Mouse (Mus musculus): Measurements from ENCODE around the gene Pate2.
"Not testable (repeated sequence)": the region's sequence is repeated elsewhere in the genome, so short reads cannot be mapped to it uniquely, and the experiment has no call there.

Gene Pate2

DNA sequence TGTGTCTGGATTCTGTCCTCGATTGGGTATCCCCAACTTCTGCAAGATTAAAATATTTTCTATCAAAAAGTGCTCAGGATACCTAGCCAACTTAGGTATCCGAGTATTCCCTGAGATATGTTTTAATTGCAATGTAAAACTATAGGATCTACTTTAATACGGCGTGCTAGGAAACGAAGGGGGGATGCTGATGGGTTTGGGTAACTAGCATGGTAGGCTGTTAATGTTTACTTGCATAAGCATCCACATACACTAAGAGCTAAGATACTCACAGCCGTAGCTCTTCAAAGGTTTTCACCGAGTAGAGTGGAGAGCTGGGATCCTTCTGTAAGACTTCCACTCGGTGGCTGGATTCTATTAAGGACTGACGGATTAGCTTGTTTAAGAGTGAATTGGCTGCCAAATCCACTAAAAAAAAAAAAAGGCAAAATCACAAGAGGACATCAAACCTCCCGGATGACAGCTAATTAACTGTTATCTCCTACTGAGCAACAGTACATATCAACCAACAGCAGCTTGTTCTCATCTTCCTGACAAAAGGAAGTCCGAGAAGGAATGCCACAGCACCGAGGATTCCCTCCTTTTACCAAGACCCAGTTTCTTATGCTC is 13.5 kb upstream of the Pate2 start:
- no peak for DNase-seq (ENCODE audit: extremely low read depth, low read depth)

DNA sequence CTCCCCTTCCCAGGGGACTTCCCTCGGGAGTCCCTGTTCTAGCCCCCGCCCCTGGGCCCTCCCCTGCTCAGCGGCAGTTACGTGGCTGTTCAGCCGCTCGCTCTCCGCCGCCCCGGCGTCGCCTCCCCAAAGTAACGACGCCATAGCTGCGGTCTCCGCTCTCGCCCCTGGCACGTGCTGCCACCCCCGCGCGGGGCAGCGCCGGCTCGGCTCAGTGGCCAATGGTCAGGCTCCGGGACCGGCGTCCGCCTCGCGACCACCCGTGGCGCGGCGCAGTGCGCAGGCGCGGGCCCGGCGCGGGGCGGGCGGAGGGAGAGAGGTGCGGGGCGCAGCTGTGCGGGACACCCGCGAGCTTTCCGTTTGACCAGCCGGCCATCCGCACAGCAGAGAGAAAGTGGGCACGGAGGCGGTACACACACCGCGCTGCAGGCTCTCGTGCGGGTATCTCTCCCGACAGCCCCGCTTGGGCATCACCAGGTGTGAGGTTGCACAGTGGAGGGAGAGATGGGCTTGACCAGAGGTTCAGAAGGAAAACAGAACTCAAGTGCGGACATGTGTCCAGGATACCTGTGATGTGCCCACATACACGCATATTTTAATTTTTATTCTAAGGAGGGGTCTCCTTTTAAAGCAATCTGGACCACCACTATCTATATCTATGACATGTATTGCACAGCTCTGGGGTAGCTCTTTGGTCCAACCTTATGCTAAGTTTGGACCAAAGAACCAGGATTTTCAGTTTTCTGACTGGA is 11.7 kb upstream of the Pate2 start, which contains the start of the genes Ddx25 and Pus3:
TSS of gene Ddx25 (minus strand) at position 272 of the 752 bp plus-strand sequence.
TSS of gene Pus3 (plus strand) at position 339 of the 752 bp plus-strand sequence.
- no peak for DNase-seq (ENCODE audit: extremely low read depth, low read depth)

DNA sequence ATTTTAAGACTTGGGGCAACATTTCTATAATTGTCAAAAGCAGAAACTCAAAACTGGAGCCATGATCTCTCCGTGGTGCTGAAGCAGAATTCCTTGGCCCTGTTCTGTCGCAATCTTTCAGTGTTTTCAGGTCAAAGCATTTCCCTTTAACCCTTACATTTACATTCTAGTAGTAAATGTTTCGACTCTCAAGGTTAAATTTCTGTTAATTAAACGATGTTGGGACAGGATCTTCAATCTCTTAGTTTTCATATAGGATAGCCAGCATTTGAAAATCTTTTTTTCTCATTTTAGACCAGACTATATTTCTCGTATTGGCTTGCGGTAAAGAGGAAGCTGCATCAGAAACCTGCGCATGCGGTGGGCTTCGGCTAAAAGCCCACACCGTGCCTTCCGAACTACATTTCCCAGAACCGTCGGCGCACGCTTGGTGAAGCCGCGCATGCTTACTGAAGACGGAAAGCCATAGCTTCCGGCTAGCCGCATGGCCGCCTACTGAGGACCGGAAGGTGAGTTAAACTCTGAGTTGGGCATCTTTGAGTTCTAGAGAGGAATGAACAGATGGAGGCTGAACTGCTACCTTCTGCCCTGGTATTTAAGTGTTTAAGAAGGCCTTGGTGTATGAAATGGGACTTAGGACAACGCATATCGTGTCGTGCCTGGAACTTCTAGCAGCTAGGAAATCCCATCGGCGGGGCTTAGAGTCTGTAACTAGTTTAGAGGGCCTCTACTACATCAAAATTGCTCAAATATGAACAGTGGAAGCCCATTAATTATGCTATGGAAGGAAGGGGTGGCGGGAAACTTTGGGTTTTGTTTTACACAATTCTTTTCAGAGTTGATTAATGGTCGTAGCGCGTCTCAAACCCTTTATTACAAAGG is 10.8 kb upstream of the Pate2 start:
- DNase-seq (ENCODE audit: extremely low read depth, low read depth): peak; percentile 91

DNA sequence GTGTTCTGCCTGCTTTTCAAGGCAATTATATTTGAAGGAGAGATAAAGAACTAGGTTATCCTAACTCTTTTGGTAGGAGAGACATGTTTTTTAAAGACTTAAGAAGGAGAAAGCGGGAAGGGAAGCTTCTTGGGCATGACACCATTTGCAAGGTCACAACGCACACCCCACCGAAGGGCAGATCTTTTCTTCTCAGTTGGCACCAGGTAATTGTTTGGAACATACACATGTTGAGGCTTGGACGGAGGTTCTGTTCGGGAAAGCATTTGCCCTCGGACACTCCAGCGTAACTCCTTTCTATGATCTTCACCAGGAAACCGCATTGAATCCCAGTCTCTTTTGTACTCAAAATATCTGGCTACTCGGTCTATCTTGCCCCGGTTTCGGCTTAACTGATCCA is 9.0 kb upstream of the Pate2 start:
- DNase-seq (ENCODE audit: extremely low read depth, low read depth): no peak

DNA sequence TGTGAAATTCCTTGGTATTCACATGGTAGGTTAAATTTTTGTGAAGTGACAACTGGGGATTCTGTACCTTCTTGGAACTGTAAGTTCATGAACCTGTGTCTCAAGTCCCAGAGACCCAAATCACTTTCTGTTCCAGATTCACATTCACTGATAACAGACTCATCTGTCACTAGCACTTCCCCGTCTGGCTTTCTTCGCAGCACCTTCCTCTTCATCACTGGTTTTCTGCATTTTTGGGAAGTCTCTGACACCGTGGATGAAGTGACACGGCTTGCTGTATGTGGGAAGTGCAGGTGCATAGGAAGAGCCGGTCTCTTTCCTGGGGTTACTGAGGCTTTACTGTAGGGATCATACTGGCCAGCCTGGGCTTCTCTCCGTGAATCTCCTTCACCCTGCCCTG is 8.5 kb upstream of the Pate2 start:
- no peak for DNase-seq (ENCODE audit: extremely low read depth, low read depth)

DNA sequence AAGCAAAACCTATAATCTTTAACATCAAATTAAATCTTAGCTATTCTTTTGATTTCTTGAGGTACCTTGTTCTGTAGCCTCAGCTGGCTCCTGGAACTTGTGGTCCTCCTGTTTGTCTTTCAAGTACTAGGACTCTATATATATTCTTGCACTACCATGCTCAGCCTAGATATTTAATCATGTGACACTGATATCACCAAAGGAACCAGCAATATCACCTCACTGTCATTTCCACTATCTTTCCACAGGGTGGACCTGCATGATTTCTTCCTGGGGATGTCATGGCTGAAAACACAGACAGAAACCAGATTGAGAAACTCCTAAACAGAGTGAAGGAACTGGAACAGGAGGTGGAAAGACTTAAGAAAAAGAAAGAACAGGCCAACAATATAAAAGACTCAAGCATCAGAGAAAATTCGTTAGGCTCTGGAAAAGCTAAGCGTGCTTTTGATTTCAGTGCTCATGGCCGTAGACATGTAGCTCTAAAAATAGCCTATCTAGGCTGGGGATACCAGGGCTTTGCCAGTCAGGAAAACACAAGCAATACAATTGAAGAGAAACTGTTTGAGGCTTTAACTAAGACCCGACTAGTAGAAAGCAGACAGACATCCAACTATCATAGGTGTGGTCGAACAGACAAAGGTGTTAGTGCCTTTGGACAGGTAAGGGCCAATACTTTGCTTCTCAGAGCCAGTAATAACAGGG is 5.4 kb upstream of the Pate2 start:
- DNase-seq (ENCODE audit: extremely low read depth, low read depth): no peak

DNA sequence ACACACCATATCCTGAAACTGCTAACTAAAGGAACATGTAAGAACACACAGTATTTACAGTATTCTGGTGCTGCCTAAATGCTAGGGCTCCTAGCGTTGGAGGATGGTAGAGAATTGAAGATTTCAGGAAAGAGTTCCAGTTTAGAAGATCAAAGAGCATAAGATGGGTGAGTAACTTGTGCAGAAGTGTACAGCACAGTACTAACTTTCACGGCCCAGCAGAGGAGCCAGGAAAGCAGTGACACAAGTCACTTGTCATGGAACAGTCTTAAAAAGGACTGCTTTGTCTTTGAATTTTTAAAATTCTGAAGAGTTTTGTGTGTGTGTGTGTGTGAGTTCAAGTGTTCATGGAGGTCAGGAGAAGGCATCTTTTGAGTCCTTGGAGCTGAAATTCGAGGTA is 2.1 kb upstream of the Pate2 start:
- no peak for DNase-seq (ENCODE audit: extremely low read depth, low read depth)

DNA sequence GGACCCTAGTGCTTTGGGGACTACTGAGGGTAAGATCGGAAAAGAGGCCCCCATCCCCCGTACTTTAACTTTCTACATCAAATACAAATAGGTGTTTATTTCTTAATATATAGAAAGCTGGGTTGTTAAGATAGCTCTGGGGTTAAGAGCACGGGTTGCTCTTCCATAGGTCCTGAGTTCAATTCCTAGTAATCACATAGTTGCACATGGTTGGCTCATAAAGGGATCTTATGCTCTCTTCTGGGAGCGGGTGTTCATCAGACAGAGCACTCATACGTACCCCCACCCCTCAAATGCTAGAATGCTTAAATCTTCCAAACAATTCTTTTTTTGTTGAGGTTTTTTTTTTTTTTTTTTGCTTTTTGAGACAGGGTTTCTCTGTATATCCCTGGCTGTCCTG is 579 bp downstream of the Pate2 start:
- DNase-seq (ENCODE audit: extremely low read depth, low read depth): peak; percentile 33

DNA sequence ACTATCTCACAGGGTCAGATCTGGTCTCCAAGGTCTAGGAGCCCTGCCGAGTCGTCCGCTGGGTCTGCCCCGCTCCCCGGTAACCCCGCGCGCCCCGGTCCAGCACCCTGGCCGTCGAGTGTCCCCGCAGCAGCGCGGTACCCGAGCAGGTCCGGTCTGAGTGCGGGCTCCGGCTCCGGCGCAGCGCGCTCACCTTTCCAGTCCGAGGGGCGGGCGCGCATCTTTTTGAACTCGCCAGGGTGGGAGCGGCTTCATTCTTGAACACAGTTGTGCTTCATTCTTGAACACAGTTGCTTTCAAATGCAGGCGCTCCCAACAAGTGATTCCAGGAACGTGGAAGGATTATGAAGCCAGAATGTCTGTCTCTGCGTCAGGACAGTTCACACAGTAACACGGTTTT is 4.3 kb downstream of the Pate2 start:
- DNase-seq (ENCODE audit: extremely low read depth, low read depth): no peak

DNA sequence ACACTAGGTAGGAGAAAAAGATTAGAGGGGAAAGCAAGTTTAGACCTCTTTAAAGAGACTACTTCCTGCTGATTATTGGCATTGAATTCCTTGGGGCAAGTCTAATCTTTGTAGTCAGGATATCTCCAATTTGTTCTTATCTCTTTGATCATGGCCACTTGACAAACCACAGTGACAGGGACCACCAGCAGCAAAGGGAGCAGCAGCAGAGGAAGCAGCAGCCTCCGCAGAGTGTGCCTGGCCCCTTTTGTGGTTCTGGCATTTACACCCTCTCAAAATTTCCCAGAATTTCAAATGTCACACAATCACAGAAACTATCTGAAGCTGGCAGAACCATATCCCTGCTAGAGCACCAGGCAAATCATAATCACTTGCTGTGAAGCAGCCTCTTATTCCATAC is 17.6 kb downstream of the Pate2 start:
- no peak for DNase-seq (ENCODE audit: extremely low read depth, low read depth)

DNA sequence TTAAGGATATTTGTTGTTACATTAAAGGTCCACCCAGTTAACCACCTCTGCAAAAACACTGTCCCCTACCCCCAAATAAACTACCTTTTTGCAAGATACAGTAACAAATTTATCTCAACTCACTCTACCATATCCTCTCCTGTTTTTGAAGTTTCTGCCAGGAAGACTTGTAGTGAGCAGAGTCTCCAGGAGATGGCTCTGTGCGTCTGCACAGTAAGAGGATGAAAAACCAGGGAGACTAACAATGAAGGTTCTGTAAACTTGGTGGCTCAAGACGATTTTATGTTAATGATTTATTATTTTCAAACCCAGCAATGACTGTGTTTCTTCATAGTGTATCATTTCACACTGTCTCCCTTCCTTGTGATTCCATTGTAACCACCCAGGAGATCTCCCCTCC is 22.8 kb downstream of the Pate2 start:
- DNase-seq (ENCODE audit: extremely low read depth, low read depth): peak; percentile 6

DNA sequence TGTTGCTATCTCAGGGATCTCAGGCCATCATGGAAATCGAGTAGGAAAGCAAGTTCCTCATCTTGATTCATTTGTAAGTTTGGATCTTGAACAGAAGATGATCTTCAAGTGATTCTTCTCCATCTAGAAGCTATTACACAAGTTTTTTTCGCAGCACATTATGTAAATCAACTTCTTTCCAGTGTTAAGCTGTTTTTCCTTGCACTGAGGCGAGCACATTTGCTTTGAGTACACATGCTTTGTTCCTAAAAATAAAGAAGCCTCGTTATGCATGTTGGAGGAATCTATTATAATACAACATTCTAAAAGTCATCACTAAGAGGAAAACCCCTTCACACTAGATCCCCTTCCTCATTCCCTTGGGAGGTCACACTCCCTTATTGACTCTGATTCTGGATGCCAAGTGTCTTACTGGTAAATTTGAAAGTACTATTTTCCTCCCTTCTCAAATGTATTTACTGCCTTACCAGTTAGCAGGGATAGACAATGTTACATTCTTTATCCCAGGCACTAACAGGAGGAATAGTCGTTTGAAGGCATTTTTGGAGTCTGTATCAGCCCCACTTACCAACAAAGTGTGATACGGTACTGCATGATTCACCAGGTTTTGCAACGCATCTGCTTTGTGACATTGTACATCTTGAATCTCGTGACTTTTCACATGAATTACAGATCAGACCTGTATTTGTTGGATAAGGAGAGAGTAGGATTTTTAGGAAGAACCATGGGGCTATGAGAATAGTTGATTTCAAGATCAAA is 37.7 kb downstream of the Pate2 start:
- DNase-seq (ENCODE audit: extremely low read depth, low read depth): no peak

DNA sequence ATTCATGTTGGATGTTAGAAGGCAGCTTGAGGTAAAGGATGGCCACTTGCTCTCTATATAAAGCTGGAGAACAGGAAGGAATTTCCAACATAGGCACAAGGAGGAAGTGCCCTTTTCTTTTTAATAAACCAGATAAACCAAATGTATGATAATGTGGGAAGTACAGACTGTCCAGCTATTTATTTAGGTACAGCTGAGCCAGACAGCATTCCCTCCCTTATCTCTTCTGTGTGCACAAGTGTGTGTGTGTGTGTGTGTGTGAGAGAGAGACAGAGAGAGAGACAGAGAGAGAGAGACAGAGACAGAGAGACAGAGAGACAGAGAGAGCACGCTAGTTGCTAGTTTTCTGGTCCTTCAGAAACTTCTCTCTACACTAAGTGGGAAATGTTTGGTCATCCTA is 41.8 kb downstream of the Pate2 start, which contains the start of gene Pate4:
TSS of gene Pate4 (minus strand) at position 101 of the 400 bp plus-strand sequence.
- no peak for DNase-seq (ENCODE audit: extremely low read depth, low read depth)

DNA sequence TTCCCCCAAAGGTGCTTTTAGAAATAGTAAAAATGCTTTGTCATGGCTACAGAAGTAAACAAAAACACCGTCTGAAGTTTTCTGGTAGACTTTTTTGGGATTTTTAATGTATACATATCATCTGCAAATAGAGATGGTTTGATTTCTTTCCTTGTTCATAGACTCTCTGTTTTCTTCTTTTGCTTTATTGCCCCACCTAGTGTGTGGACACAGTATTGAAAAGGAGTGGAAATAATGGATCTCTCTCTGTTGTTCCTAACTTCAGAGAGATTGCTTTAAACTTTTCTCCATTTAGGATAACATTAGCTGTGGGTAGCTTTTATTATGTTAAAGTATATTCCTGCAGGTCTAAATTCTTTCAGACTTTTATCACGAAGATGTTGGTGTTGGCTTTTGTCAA is 43.9 kb downstream of the Pate2 start:
- no peak for DNase-seq (ENCODE audit: extremely low read depth, low read depth)

DNA sequence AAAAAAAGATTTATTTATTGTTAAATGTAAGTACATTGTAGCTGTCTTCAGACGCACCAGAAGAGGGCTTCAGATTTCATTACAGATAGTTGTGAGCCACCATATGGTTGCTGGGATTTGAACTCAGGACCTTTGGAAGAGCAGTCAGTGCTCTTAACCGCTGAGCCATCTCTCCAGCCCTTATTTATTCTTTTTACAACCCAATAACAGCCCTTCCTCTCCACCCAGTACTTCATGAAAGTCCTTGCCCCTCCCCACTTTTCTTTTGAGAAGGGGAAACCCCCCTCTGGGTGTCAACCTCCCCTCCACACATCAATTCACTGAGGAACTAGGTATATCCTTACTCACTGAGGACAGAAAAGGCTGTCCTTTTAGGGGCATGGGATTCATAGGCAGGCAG is 46.7 kb downstream of the Pate2 start:
- not testable (repeated sequence) for DNase-seq (ENCODE audit: extremely low read depth, low read depth)

DNA sequence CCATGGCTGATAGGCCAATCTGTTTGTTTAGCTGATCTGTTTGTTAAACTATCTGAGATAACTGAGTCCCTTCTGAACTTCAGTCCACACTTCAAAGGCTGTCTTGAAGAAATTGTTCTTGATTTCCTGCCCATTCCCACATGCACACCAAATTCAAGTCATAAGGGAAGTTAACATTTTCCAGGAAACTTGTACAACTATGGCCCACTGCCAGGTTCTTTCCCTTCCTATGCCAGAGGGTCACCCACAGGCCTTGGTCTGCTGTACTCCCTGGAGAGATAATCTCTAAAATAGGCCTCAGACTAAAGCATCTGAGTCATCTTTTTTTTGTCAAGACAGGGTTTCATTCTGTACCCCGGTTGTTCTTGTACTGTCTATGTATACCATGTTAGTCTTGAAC is 62.9 kb downstream of the Pate2 start:
- DNase-seq (ENCODE audit: extremely low read depth, low read depth): no peak

DNA sequence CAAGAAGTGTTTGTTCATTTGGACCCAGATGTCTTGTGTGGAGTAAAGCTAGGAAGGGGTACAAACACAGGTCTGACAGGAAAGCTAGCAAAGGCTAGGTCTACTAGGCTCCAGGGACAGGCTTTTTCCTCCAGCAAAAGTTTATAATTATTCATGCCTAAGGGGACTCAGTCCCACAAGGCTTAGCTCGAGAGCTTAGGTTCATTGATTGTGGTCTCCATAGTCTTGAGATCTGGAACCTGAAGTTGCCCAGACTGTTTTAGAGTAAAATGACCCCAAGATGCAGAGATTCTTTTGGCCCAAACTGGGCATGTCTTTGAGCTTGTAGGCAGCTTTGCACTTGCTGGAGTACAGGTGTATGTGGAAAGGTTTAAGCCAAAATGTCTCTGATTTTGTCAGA is 78.0 kb downstream of the Pate2 start, which contains the start of gene Pate3:
TSS of gene Pate3 (minus strand) at position 101 of the 400 bp plus-strand sequence.
- DNase-seq (ENCODE audit: extremely low read depth, low read depth): no peak

DNA sequence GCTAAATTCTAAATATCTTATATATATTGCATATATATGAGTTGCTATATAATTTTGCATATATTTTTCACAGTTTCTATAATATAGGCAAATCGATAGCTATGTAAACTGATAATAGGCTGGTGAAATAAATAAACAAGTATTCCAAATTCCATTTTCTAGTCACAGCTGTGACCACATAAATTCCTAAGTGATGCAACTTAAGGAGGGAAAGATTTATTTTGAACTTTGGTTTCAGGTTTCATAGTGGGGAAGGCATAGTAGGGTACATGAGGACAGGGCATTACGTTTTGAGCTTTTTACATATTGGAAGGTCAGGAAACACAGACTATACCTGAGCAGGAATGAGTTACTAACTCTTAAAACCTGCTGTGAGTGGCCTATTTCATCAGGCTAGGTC is 103.5 kb downstream of the Pate2 start:
- DNase-seq (ENCODE audit: extremely low read depth, low read depth): no peak

DNA sequence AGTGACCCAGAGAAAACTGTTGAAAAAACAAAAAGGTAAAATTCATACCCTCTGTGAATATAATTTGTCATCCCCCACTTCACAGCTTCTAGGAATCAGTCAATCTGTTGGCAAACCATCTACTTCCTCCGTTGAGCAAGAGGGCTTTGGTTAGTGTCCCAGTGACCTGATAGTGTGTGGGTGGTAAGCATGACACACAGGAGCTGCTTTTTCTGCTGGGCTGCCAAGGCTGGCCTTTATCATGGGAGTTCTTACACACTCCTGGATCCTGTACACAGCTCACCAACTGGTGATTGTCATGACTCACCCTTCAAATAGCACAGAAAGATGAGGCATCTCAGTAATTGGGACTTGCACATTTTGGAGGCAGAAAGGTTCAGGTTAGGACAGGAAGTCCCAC is 116.9 kb downstream of the Pate2 start, which contains the start of gene Pate1:
TSS of gene Pate1 (minus strand) at position 378 of the 400 bp plus-strand sequence.
- no peak for DNase-seq (ENCODE audit: extremely low read depth, low read depth)

DNA sequence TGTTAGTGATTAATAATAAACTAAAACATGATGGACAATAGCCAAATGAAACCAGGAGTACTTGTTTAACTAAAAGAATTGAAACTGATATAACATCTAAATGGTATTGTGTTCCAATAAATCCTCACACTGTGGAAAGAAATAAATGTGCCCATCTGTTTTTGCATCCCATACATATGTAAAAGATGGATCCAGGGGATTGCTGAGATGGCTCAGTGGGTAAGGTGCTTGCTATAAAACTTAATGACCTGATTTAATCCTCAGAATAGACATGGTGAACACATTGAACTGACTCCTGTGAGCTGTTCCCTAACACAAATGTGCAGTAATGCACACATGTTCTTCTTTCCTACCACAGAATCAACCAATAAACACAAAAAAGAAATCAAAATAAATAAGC is 121.8 kb downstream of the Pate2 start:
- DNase-seq (ENCODE audit: extremely low read depth, low read depth): no peak
